ENCODE assay signal across 11 mouse cellular contexts in the genomic region with DNA sequence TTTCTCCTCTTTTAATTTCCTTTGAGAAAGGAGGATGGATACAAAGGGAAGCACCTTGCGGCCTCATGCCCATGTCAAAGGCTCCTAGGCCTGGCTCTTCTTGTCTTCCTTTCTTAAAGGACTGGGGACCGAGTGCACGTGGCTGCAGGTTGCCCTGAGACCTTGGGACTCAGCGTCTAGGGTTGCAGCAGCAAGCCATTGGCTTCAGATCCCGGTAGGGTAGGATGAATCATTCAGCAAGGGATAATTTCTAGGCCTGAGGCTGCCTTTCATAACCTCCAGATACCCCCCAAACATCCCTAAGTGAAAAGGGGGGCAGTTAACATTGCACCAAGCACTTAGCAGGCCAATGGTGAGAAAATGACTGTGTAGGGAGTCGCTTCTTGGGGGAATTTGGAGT. TPM values are rescaled to one million over a fixed set of nuclear protein-coding genes. Genes with fewer than 3 reads are reported as not detected.
DNase-seq lines count a peak whose midpoint lies in the region; ATAC-seq and TF ChIP-seq lines count a peak whose summit lies in the region.
"Had no signal": no experiment of that assay in that cellular context is flagged by ENCODE, and none has a peak within 500 bp of the region (broad histone marks: within the 10 kb centered on the region; RNA-seq: fewer than 3 reads in every experiment).

No protein-coding gene starts in this region.

- H3K27me3 ChIP-seq in heart, adult 2 months (ENCODE audit: control insufficient read depth, insufficient read depth, low read length): peaks cover 6% of the 10 kb centered on the region
- H3K27me3 ChIP-seq in CH12.LX (replicated peaks): peaks cover 78% of the 10 kb centered on the region
- peaks cover 89% of the 10 kb centered on the region for H3K27me3 ChIP-seq in hindbrain, embryonic 15.5 days
- H3K27me3 ChIP-seq in liver, embryonic 15.5 days: peaks cover 100% of the 10 kb centered on the region

- 21% methylated on average over 6 of the region's 6 CpGs for WGBS in heart, adult 2 months
- WGBS in hindbrain, embryonic 15.5 days: 7% methylated on average over 6 of the region's 6 CpGs
- 9% methylated on average over 6 of the region's 6 CpGs for WGBS in liver, embryonic 15.5 days (ENCODE audit: insufficient replicate concordance)

- no peaks in the 10 kb centered on the region for H3K36me3 ChIP-seq in heart, adult 2 months (ENCODE audit: control insufficient read depth, insufficient read depth, low read length)
- no peaks in the 10 kb centered on the region for H3K36me3 ChIP-seq in CH12.LX (replicated peaks in 1 of 2; ENCODE audit: control insufficient read depth in 1 of 2, insufficient read depth in 1 of 2, low read length in 1 of 2)
- no peaks in the 10 kb centered on the region for H3K36me3 ChIP-seq in hindbrain, embryonic 15.5 days
- no peaks in the 10 kb centered on the region for H3K36me3 ChIP-seq in liver, embryonic 15.5 days (replicated peaks)

- intact Hi-C loops in heart, adult 2 months (cut with DNase I): loop anchor here (2.0 kb wide), 1 partner anchor 96 kb away; no protein-coding TSS in a partner anchor

- no peak for TF ChIP-seq RAD21 in CH12.LX (IDR thresholded peaks at IDR 0.05; ENCODE audit: low read depth, low read length)

- H3K79me2 ChIP-seq in heart, adult 2 months (replicated peaks; ENCODE audit: control insufficient read depth, insufficient read depth, low read length): no peaks in the 10 kb centered on the region
- H3K79me2 ChIP-seq in CH12.LX (replicated peaks; ENCODE audit: control insufficient read depth, extremely low read depth, insufficient read depth, poor library complexity, severe bottlenecking): no peaks in the 10 kb centered on the region

- no peaks in the 10 kb centered on the region for H3K4me1 ChIP-seq in heart, adult 2 months (ENCODE audit: control insufficient read depth, insufficient read depth, low read length)
- peaks cover 0 to 21% of the 10 kb centered on the region in 2 experiments; a peak in 2 of 4 replicates for H3K4me1 ChIP-seq in CH12.LX (ENCODE audit: control insufficient read depth in 1 of 2, insufficient read depth in 2 of 2)
- H3K4me1 ChIP-seq in hindbrain, embryonic 15.5 days (replicated peaks): peaks cover 12% of the 10 kb centered on the region
- 0 out of 2 replicates have a peak, but pooled peaks cover 3% of the 10 kb centered on the region for H3K4me1 ChIP-seq in liver, embryonic 15.5 days (replicated peaks)

- no peaks in the 10 kb centered on the region for H3K9me3 ChIP-seq in CH12.LX (replicated peaks; ENCODE audit: low read length)
- H3K9me3 ChIP-seq in hindbrain, embryonic 15.5 days: no peaks in the 10 kb centered on the region
- no peaks in the 10 kb centered on the region for H3K9me3 ChIP-seq in liver, embryonic 15.5 days (replicated peaks)

- peak overlapping the region; percentile 99 for H3K4me2 ChIP-seq in CH12.LX (ENCODE audit: insufficient read depth, low read depth, poor library complexity, severe bottlenecking)
- H3K4me2 ChIP-seq in hindbrain, embryonic 15.5 days: peak overlapping the region; percentile 59
- peak overlapping the region; percentile 41 for H3K4me2 ChIP-seq in liver, embryonic 15.5 days

- TF ChIP-seq EP300 in heart, adult 2 months (IDR thresholded peaks at IDR 0.05; ENCODE audit: insufficient read depth, low read depth, low read length): no peak
- no peak for TF ChIP-seq EP300 in CH12.LX (IDR thresholded peaks at IDR 0.05; ENCODE audit: low read length)

- dilution Hi-C loops in CH12.LX (cut with MboI; ENCODE audit: extremely low pct_ligation_motif_present, extremely low pct_unique_long_range_greater_than_20kb, low sequenced_read_pairs): no loop called here

- in situ Hi-C loops in CH12.LX (cut with MboI; ENCODE audit: low pct_ligation_motif_present, low pct_unique_long_range_greater_than_20kb, low sequenced_read_pairs): loop anchor here (25.0 kb wide), 1 partner anchor 226 kb away; no protein-coding TSS in a partner anchor

- no peak for ATAC-seq in hindbrain, embryonic 15.5 days (ENCODE audit: low FRiP score, low read depth)
- no peak for ATAC-seq in liver, embryonic 15.5 days (ENCODE audit: insufficient read depth)

- no peak for DNase-seq in heart, adult 2 months
- no peak for DNase-seq in heart, postnatal 4 days
- DNase-seq in CH12.LX (ENCODE audit: extremely low read depth): peak; percentile 37
- DNase-seq in cerebellum, postnatal 36 days: no peak
- no peak for DNase-seq in thymus, postnatal 14 days
- DNase-seq in thymus, postnatal 10 days (ENCODE audit: low spot score in 2 of 2): no peak
- DNase-seq: right cerebral cortex, adult 18-20 months had no signal

- H3K9ac ChIP-seq in heart, adult 2 months (ENCODE audit: low read depth, low read length): no peak overlapping the region
- H3K9ac ChIP-seq in CH12.LX (ENCODE audit: insufficient read depth, low read depth): peak overlapping the region; percentile 17
- H3K9ac ChIP-seq in hindbrain, embryonic 15.5 days: peak overlapping the region; percentile 32
- H3K9ac ChIP-seq in liver, embryonic 15.5 days: no peak overlapping the region

- peak overlapping the region; percentile 28; the same call in 1 of the 2 replicates for H3K4me3 ChIP-seq in heart, adult 2 months
- H3K4me3 ChIP-seq in CH12.LX (replicated peaks in 1 of 3; ENCODE audit: low read depth in 2 of 3, low read length in 2 of 3, poor library complexity in 1 of 3): peak overlapping the region; percentile 22 to 46 (median 45)
- peak overlapping the region; percentile 47 for H3K4me3 ChIP-seq in hindbrain, embryonic 15.5 days
- H3K4me3 ChIP-seq in liver, embryonic 15.5 days (replicated peaks): peak overlapping the region; percentile 27; the same call in 1 of the 2 replicates
- H3K4me3 ChIP-seq: layer of hippocampus, adult 2 months had no signal

- TF ChIP-seq POLR2A in heart, adult 2 months (IDR thresholded peaks at IDR 0.05; ENCODE audit: insufficient read depth, low read depth, low read length): no peak
- TF ChIP-seq POLR2A in CH12.LX (IDR thresholded peaks at IDR 0.05; ENCODE audit: low read depth, low read length): no peak

- TF ChIP-seq CTCF in heart, adult 2 months (IDR thresholded peaks at IDR 0.05): no peak
- TF ChIP-seq CTCF in CH12.LX (conservative IDR thresholded peaks at IDR 0.05 in 1 of 2, IDR thresholded peaks at IDR 0.05 in 1 of 2; ENCODE audit: low read depth in 2 of 2, low read length in 2 of 2): no peak

- H3K27ac ChIP-seq in heart, adult 2 months: no peak overlapping the region
- no peak overlapping the region for H3K27ac ChIP-seq in CH12.LX (ENCODE audit: insufficient read depth, low read depth)
- H3K27ac ChIP-seq in hindbrain, embryonic 15.5 days (replicated peaks): peak overlapping the region; percentile 96
- no peak overlapping the region for H3K27ac ChIP-seq in liver, embryonic 15.5 days (replicated peaks)
- H3K27ac ChIP-seq: layer of hippocampus, adult 2 months had no signal

TF ChIP-seq in CH12.LX, 34 proteins besides CTCF, POLR2A, EP300 and RAD21:
- TF ChIP-seq MYC (IDR thresholded peaks at IDR 0.05; ENCODE audit: low read depth, low read length): no peak
- TF ChIP-seq MAZ (IDR thresholded peaks at IDR 0.05; ENCODE audit: low read depth, low read length): no peak
- TF ChIP-seq MAX (IDR thresholded peaks at IDR 0.05; ENCODE audit: low read length): peak; percentile 58

RNA-seq across cellular contexts. Expression of a gene that starts 7.0 kb away (rescaled TPM):
- under 1 TPM; 0.63 to 0.75 TPM for total RNA-seq in heart, adult 2 months (2021)
- polyA plus RNA-seq in heart, adult 2 months (2012; rRNA removed): 1.00 and 1.1 TPM in 2 replicates
- 1 to 10 TPM in 1 of 2 experiments, under 1 TPM in 1; 0.74 to 1.0 TPM for total RNA-seq in heart, postnatal 4 days (2021)
- total RNA-seq in CH12.LX (2012; rRNA removed) (2.9 and 3.3 TPM in 2 replicates), CH12.LX (2014; rRNA removed) (2.5 and 2.7 TPM in 2 replicates)
- 5.5 and 5.6 TPM in 2 replicates for polyA plus RNA-seq in CH12.LX (2012; ENCODE audit: insufficient read length, low read depth)
- 3.5 and 3.8 TPM in 2 replicates for polyA plus RNA-seq in hindbrain, embryonic 15.5 days (2015; fragmentation: Nextera tagmentation; extraction: Ambion mirVana)
- 0.10 TPM in 2 replicates for polyA plus RNA-seq in liver, embryonic 15.5 days (2015; fragmentation: Nextera tagmentation; extraction: Ambion mirVana)
- total RNA-seq: layer of hippocampus, adult 2 months had no signal
- polyA plus RNA-seq: cortical plate, adult 2 months had no signal

RNA-seq across cellular contexts. Expression of a gene that starts 8.0 kb away (rescaled TPM):
- total RNA-seq in heart, adult 2 months (2021): under 1 TPM in 1 of 2 experiments, not detected in 1; 0.18 TPM
- 0.20 and 0.23 TPM in 2 replicates for polyA plus RNA-seq in heart, adult 2 months (2012; rRNA removed)
- under 1 TPM in 1 of 2 experiments, not detected in 1; 0.32 TPM for total RNA-seq in heart, postnatal 4 days (2021)
- 0.04 and 0.08 TPM in 2 replicates for total RNA-seq in CH12.LX (2012; rRNA removed)
- total RNA-seq in CH12.LX (2014; rRNA removed): not detected in 2 replicates
- polyA plus RNA-seq in CH12.LX (2012; ENCODE audit: insufficient read length, low read depth): 0.13 TPM in 1 of 2 replicates, not detected in the other
- 115 and 140 TPM in 2 replicates for polyA plus RNA-seq in hindbrain, embryonic 15.5 days (2015; fragmentation: Nextera tagmentation; extraction: Ambion mirVana)
- 0.30 and 0.37 TPM in 2 replicates for polyA plus RNA-seq in liver, embryonic 15.5 days (2015; fragmentation: Nextera tagmentation; extraction: Ambion mirVana)
- total RNA-seq: layer of hippocampus, adult 2 months had no signal
- polyA plus RNA-seq: cortical plate, adult 2 months had no signal

RNA-seq across cellular contexts. Expression of a gene that starts 12.0 kb away (rescaled TPM):
- under 1 TPM; 0.23 to 0.30 TPM for total RNA-seq in heart, adult 2 months (2021)
- polyA plus RNA-seq in heart, adult 2 months (2012; rRNA removed): 0.64 and 0.82 TPM in 2 replicates
- total RNA-seq in heart, postnatal 4 days (2021): 1 to 10 TPM; 1.4 to 1.5 TPM
- 0.08 and 0.21 TPM in 2 replicates for total RNA-seq in CH12.LX (2012; rRNA removed)
- total RNA-seq in CH12.LX (2014; rRNA removed): 0.07 TPM in 1 of 2 replicates, not detected in the other
- polyA plus RNA-seq in CH12.LX (2012; ENCODE audit: insufficient read length, low read depth): 0.29 and 0.59 TPM in 2 replicates
- polyA plus RNA-seq in hindbrain, embryonic 15.5 days (2015; fragmentation: Nextera tagmentation; extraction: Ambion mirVana): 12.8 and 13.2 TPM in 2 replicates
- polyA plus RNA-seq in liver, embryonic 15.5 days (2015; fragmentation: Nextera tagmentation; extraction: Ambion mirVana): 0.05 and 0.26 TPM in 2 replicates
- total RNA-seq: layer of hippocampus, adult 2 months had no signal
- polyA plus RNA-seq: cortical plate, adult 2 months had no signal

RNA-seq across cellular contexts. Expression of a gene that starts 18.8 kb away (rescaled TPM):
- not detected for total RNA-seq in heart, adult 2 months (2021)
- not detected in 2 replicates for polyA plus RNA-seq in heart, adult 2 months (2012; rRNA removed)
- total RNA-seq in heart, postnatal 4 days (2021): not detected
- total RNA-seq in CH12.LX (2012; rRNA removed): 0.34 and 1.1 TPM in 2 replicates
- 0.12 TPM in 1 of 2 replicates, not detected in the other for total RNA-seq in CH12.LX (2014; rRNA removed)
- 0.31 and 0.53 TPM in 2 replicates for polyA plus RNA-seq in CH12.LX (2012; ENCODE audit: insufficient read length, low read depth)
- 52.1 and 66.7 TPM in 2 replicates for polyA plus RNA-seq in hindbrain, embryonic 15.5 days (2015; fragmentation: Nextera tagmentation; extraction: Ambion mirVana)
- 0.06 TPM in 1 of 2 replicates, not detected in the other for polyA plus RNA-seq in liver, embryonic 15.5 days (2015; fragmentation: Nextera tagmentation; extraction: Ambion mirVana)
- total RNA-seq: layer of hippocampus, adult 2 months had no signal
- polyA plus RNA-seq: cortical plate, adult 2 months had no signal

RNA-seq across cellular contexts. Expression of a gene that starts 24.7 kb away (rescaled TPM):
- not detected for total RNA-seq in heart, adult 2 months (2021)
- not detected in 2 replicates for polyA plus RNA-seq in heart, adult 2 months (2012; rRNA removed)
- under 1 TPM in 1 of 2 experiments, not detected in 1; 0.24 TPM for total RNA-seq in heart, postnatal 4 days (2021)
- total RNA-seq in CH12.LX (2012; rRNA removed): not detected in 2 replicates
- total RNA-seq in CH12.LX (2014; rRNA removed): not detected in 2 replicates
- not detected in 2 replicates for polyA plus RNA-seq in CH12.LX (2012; ENCODE audit: insufficient read length, low read depth)
- 26.5 and 33.6 TPM in 2 replicates for polyA plus RNA-seq in hindbrain, embryonic 15.5 days (2015; fragmentation: Nextera tagmentation; extraction: Ambion mirVana)
- 0.15 and 0.24 TPM in 2 replicates for polyA plus RNA-seq in liver, embryonic 15.5 days (2015; fragmentation: Nextera tagmentation; extraction: Ambion mirVana)
- total RNA-seq: layer of hippocampus, adult 2 months had no signal
- polyA plus RNA-seq: cortical plate, adult 2 months had no signal

Comparison
In these comparisons a context has a peak if more than half of its experiments do, and no peak if none do; other contexts are left out.
1. H3K9ac ChIP-seq: peak in CH12.LX (single experiment) and hindbrain, embryonic 15.5 days (single experiment); none in heart, adult 2 months (single experiment) and liver, embryonic 15.5 days (single experiment).
2. H3K4me2 ChIP-seq: peak in every context shown above with its lines; median percentile 99 in CH12.LX; 59 in hindbrain, embryonic 15.5 days; 41 in liver, embryonic 15.5 days.
3. RNA of a gene that starts 8.0 kb away (polyA plus RNA-seq): 115 to 140 TPM in hindbrain, embryonic 15.5 days; 0.30 to 0.37 TPM in liver, embryonic 15.5 days, 0.20 to 0.23 TPM in heart, adult 2 months and 0.13 TPM in CH12.LX; every median in the first group is over 10 times any median in the second.
4. Peak in every context shown above with its lines, with median percentiles within 50 percentile points of each other: H3K4me3 ChIP-seq.